Mouse (Mus musculus) stomach, postnatal 0 days (tissue): ENCODE results near the gene Pabpc4.

Source experiments
- CTCF ChIP-seq: IDR thresholded peaks from 2 replicates; pipeline ENCODE4 v1.5.1; 2016; ENCODE audit warnings: antibody characterized with exemption, low read depth, mild to moderate bottlenecking, moderate library complexity
- EP300 ChIP-seq: optimal IDR thresholded peaks from 2 replicates; pipeline ENCODE3; 2016; ENCODE audit warnings: antibody characterized with exemption

- TF ChIP-seq EP300 (no peak), CTCF (no peak)
These were observed 34.4 kb upstream of the Pabpc4 start for GRCm38 (mm10) chr4:123227707-123228106.
